Mouse (Mus musculus) embryo, embryonic 10 days (tissue): ENCODE results near the gene Vangl2.

ENCODE experiments used
- DNase-seq: peaks from one replicate; pipeline ENCODE4 v3.0.0-alpha.2; 2015; ENCODE audit warnings: low spot score

Vangl2 gene

GRCm38 (mm10) chr1:172027809-172028102, 488 bp downstream of the Vangl2 start:
- DNase-seq = no peak

GRCm38 (mm10) chr1:172027010-172027808, 1.0 kb downstream of the Vangl2 start:
- DNase-seq = peak; percentile 94

GRCm38 (mm10) chr1:172026201-172026901, 1.9 kb downstream of the Vangl2 start:
- peak; percentile 50 for DNase-seq

- no peak for DNase-seq
Observed at GRCm38 (mm10) chr1:172025201-172025904, 2.9 kb downstream of the Vangl2 start.

DNA sequence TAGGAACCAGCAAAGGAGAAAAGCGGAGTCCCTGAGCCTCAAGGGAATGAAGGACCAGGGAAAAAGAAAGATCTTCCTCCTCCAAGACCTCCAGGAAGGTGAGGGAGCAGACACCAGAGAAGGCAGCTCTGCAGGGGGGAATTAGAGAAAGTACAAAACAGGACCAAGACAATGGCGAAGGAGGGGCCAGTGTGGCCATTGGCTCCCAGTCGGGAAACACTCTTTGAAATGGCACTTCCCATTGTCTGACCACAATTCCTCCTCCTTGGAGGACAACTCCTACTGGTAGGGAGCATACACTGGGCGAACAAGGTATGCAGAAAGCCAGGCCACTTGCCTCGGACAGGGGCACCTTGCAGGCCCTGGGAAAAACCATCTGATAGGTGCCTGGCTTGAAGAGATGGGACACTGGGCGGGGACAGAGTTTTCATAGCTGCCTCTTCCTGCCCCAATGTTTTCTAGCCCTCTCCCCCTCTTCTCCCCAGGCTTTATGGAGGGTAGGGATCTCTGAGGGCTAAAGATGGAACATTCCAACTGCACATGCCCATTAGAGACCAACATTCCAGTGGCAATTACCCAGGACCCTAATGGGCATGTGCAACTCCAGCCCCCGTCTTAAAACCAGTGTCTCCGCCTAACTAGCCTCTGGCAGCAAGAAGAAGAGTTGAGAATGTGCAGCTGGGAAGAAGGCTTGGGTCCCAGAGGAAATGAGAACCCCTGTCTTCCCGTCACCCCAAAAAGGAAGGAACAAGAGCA, 3.9 kb downstream of the Vangl2 start:
- peak; percentile 44 for DNase-seq

GRCm38 (mm10) chr1:172019863-172020521, 8.3 kb downstream of the Vangl2 start:
- no peak for DNase-seq

- no peak for DNase-seq
Observed at GRCm38 (mm10) chr1:172019339-172019738, 8.9 kb downstream of the Vangl2 start.

DNA sequence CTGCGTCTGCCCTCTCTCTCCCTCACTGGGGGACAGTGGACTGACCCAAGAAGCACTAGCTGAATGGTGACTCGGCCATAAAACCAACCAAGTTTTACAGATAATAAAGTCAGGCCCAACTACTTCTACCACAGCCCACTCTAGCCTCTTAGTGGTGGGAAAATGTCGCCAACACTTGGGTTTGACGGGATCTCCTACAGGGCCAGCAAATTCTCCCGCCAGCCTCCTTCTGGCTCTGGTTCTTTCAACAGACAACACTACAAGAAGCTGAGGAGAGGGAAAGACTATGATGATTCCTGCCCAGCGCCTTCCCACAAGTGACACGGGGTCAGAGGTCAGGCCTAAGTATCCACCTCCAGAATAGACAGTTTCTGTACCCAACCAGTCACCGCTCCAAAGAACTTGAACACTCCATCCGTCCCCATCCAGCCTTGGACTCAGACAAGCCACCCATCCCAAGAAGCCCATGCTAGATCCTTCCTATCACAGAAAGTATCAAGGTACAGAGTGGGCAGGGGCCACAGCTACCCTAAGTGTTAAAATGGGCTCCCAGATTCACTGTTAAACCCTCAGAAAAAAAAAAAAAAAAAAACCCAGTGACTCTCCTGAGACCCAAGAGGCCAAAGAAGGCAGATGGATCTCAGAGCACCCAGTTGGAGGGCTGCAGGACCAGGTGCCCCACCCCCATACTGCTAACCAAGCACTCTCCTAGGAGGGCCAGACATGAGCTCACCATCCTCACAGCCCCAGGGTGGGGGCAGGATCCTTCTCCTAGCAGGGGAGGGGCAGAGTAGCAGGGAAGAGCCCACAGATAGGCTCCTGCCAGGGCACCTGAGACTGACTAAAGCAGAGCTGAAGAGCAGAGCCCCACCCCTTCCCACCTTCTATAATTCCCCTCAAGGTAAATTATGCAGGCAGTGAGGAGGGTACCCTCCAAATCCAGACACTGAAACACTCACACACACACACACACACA, 9.6 kb downstream of the Vangl2 start:
- peak; percentile 41 for DNase-seq

- DNase-seq = no peak
Observed at GRCm38 (mm10) chr1:172017517-172018070, 10.7 kb downstream of the Vangl2 start.

DNA sequence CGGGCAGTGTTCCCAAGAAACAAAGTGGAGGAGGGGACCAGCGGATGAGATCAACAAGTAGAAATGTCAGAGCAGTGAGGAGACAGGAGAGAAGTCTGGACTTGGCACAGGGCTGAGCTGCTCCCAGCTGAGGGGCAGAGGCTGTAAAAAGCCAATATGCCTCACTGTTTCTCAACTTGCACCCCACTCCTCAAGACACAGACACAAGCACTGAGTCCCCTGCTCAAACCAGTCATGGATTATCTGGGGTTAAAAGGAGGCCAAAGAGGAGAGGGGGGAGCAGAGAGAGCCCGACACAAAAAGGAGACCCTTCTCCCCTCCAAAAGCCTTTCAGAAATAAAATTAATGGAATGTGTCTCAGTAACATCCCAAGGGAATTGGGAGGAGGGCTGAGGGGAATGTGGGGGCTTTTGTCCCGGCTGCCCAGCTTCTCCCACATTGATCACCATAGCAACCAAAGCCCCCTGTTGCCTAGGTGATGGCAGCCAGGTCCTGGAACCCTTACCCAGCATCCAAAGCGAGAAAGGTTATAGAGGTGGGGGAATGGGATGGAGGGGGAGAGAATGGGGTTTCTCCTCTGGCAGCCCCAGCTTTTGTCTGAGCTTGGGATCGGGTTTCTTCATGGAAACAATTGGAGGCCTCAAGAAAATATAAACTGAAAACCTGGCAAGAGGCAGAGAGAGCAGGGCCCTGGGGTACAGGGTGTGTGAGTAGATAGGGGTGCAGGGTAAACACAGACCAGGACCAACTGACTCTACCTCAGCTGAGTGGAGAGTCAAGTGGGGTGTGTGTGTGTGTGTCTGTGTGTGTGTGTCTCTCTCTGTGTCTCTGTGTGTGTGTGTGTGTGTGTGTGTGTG, 11.4 kb downstream of the Vangl2 start:
- peak; percentile 93 for DNase-seq

DNA sequence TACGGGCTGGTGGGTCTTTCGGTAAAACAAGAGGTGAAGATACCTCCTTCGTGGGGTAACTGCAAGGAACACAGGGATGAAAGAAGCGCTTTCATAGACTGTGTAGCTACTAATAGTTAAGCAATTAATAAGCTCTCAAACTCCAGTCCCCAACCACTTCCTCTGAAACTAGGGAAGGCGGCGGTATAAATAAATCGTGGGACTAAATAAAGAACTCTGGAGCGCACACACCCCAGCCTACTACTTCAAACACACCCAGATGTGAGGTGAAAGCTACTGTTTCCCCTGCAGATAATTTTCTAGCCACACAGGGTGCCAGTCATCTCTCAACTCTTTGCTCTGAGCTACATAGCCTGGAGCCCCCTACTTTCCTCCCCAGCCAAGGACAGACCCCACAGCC, 12.2 kb downstream of the Vangl2 start:
- no peak for DNase-seq

- no peak for DNase-seq
Observed at GRCm38 (mm10) chr1:172015312-172015939, 12.8 kb downstream of the Vangl2 start.

DNA sequence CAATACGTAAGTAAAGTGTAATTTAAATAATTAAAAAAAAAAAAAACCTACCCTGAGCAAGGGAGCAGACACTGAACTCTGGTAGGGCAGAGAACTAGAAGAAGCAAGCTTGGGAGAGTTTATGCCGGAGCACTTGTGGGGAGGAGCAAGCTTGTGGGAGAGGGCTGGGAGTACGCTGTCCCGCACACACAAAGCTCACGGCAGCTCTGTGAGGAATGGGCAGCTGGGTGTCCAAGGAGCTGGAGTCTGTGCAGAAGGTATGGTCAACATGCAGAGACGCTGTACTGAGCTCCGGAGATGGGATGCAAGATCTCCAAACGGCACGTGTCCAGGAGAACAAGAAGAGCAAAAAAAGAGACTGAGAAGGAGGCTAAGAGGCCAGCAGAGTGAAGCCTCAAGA, 13.5 kb downstream of the Vangl2 start:
- peak; percentile 27 for DNase-seq

- peak; percentile 91 for DNase-seq
Observed at GRCm38 (mm10) chr1:172012030-172012429, 16.2 kb downstream of the Vangl2 start.

GRCm38 (mm10) chr1:172010042-172010824, 18.0 kb downstream of the Vangl2 start:
- no peak for DNase-seq

- no peak for DNase-seq
Observed at GRCm38 (mm10) chr1:172009406-172009805, 18.8 kb downstream of the Vangl2 start.

DNA sequence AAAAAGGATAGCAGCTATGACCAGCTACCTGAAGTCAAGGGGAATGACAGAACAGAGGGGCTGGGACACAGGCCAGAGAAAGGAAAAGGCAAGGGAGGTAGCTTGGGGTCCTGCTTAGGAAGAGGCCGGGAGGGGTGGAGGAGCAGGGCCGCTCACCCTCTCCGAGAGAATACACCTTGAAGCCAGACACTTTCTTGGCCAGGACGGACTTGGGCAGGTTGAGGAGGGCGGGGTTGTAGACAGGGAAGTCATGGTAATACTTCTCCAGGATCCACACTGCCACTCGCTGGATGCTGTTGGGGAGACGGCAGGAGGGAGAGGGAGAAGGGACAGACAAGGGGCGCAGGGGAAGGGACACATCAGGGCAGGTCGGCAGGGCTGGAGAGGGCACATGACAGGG, 19.9 kb downstream of the Vangl2 start:
- DNase-seq = no peak

GRCm38 (mm10) chr1:172007761-172008160, 20.5 kb downstream of the Vangl2 start:
- no peak for DNase-seq
